Mouse (Mus musculus) erythroblast, embryonic 14.5 days (primary cell): ENCODE results near the gene Crtc3. TPM values are rescaled to one million over a fixed set of nuclear protein-coding genes. Genes with fewer than 3 reads are reported as not detected.

Experiments
- H3K27me3 ChIP-seq: 2 replicates; pipeline ENCODE4 v1.6.1; 2012; ENCODE audit warnings: inconsistent platforms; ENCODE audit not compliant: control insufficient read depth
- H3K36me3 ChIP-seq: 2 replicates; pipeline ENCODE4 v1.6.1; 2012; ENCODE audit warnings: mild to moderate bottlenecking, inconsistent platforms; ENCODE audit not compliant: control insufficient read depth
- H3K4me1 ChIP-seq: 2 replicates; pipeline ENCODE4 v1.6.1; 2012; ENCODE audit warnings: inconsistent platforms; ENCODE audit not compliant: control insufficient read depth
- H3K4me3 ChIP-seq: replicated peaks from 2 replicates; pipeline ENCODE3; 2012; ENCODE audit warnings: moderate library complexity, mild to moderate bottlenecking, inconsistent platforms
- H3K9me3 ChIP-seq: 2 replicates; pipeline ENCODE4 v1.6.1; 2012; ENCODE audit warnings: low read length, inconsistent platforms, mixed read lengths; ENCODE audit not compliant: control insufficient read depth
- GATA1 ChIP-seq: IDR thresholded peaks from 2 replicates; pipeline ENCODE4 v1.6.1; 2012; ENCODE audit warnings: low read length, inconsistent platforms, mixed read lengths
- TAL1 ChIP-seq: IDR thresholded peaks from 3 replicates; pipeline ENCODE4 v1.6.1; 2012; ENCODE audit warnings: low read length, inconsistent platforms, mixed read lengths
- polyA plus RNA-seq: library from polyadenylated mRNA; stranded (reverse); fragments of >175 nt; gene quantifications from 2 replicates; pipeline ENCODE4 v1.2.3, GENCODE M21; 2012

The Crtc3 gene
- polyA plus RNA-seq, 1 experiment = 0.78 TPM

GRCm38 (mm10) chr7:80711496-80711895 is 22.8 kb upstream of the Crtc3 start:
- Histone ChIP-seq H3K4me1 (peaks cover 15% of the 10 kb centered on the region), H3K36me3 (peaks cover 6% of the 10 kb centered on the region), H3K27me3 (no peaks in the 10 kb centered on the region), H3K9me3 (no peaks in the 10 kb centered on the region), H3K4me3 (no peak overlapping the region)
- TF ChIP-seq GATA1 (no peak), TAL1 (no peak)

DNA sequence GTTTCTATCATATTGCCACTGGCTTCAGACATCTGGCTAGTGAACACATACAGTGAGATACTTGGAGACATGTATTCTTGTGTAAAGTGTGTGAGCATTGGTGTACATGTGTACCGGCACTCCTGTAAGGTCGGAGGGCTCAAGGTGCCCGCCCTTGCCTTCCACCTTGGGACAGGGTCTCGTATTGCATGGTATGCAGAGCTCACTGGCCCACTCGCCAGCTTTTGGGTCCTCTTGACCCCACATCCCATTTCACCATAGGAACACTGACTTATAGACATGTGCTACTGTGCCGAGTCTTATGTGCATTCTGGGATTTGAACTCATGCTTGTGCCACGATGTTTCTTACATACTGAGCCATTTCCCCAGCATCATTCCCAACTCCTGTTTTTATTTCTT is 21.7 kb upstream of the Crtc3 start:
- peaks cover 2% of the 10 kb centered on the region for H3K36me3 ChIP-seq
- no peaks in the 10 kb centered on the region for H3K27me3 ChIP-seq
- H3K4me3 ChIP-seq = no peak overlapping the region
- peaks cover 5% of the 10 kb centered on the region for H3K4me1 ChIP-seq
- H3K9me3 ChIP-seq = no peaks in the 10 kb centered on the region
- TF ChIP-seq TAL1 = no peak
- no peak for TF ChIP-seq GATA1

DNA sequence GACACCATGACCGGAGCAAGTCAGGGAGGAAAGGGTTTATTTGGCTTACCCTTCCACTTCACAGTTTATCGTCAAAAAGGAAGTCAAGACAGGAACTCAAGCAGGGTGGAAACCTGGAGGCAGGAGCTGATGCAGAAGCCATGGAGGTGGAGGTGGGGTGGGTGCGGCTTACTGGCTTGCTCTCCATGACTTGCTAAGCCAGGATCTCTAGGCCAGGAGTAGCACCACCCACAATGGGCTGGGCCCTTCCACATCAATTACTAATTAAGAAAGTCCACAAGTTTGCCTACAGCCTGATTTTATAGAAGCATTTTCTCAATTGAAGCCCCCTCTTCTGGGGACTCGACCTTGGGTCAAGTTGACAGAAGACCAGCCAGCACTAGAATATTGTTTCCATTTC is 15.4 kb upstream of the Crtc3 start:
- Histone ChIP-seq H3K9me3 (no peaks in the 10 kb centered on the region), H3K4me1 (peaks cover 40% of the 10 kb centered on the region), H3K27me3 (no peaks in the 10 kb centered on the region), H3K36me3 (no peaks in the 10 kb centered on the region), H3K4me3 (no peak overlapping the region)
- TF ChIP-seq GATA1 (no peak), TAL1 (no peak)

GRCm38 (mm10) chr7:80702510-80702909 is 13.8 kb upstream of the Crtc3 start:
- Histone ChIP-seq H3K9me3 (no peaks in the 10 kb centered on the region), H3K4me3 (peak overlapping the region; percentile 33)

GRCm38 (mm10) chr7:80699709-80700108 is 11.0 kb upstream of the Crtc3 start:
- peaks cover 62% of the 10 kb centered on the region for H3K4me1 ChIP-seq

More at GRCm38 (mm10) chr7:80702510-80702909, 13.8 kb upstream of the Crtc3 start:
- no peaks in the 10 kb centered on the region for H3K36me3 ChIP-seq
- no peaks in the 10 kb centered on the region for H3K27me3 ChIP-seq
- TF ChIP-seq GATA1 (peak; percentile 68), TAL1 (peak; percentile 88)
- H3K4me1 ChIP-seq = peaks cover 46% of the 10 kb centered on the region

GRCm38 (mm10) chr7:80698940-80699339 is 10.3 kb upstream of the Crtc3 start:
- H3K9me3 ChIP-seq = no peaks in the 10 kb centered on the region
- peaks cover 54% of the 10 kb centered on the region for H3K4me1 ChIP-seq
- no peaks in the 10 kb centered on the region for H3K36me3 ChIP-seq
- H3K27me3 ChIP-seq = no peaks in the 10 kb centered on the region
- no peak for TF ChIP-seq GATA1
- no peak for TF ChIP-seq TAL1
- H3K4me3 ChIP-seq = no peak overlapping the region

More at GRCm38 (mm10) chr7:80699709-80700108, 11.0 kb upstream of the Crtc3 start:
- no peak for TF ChIP-seq TAL1
- no peak for TF ChIP-seq GATA1
- no peak overlapping the region for H3K4me3 ChIP-seq
- no peaks in the 10 kb centered on the region for H3K36me3 ChIP-seq
- no peaks in the 10 kb centered on the region for H3K9me3 ChIP-seq
- no peaks in the 10 kb centered on the region for H3K27me3 ChIP-seq

DNA sequence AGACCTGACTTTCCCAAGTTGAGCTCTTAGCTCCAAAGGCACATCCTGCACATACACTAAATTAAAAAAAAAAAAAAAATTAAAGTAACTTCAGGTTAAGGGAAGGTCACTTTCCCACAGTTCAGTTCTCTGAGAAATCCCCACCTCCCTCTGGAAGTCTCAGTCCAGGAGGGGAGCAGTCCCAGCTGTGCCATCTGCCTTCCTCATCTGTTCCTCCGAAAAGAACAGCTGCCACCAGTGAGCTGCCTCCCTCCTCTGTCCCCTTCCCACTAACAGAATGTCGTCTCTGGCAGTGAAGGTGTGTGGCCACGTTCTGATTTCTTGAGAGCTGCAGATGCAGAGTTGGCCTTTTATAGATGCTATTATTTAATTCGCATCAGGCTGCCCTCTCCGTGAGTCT is 9.2 kb upstream of the Crtc3 start:
- peaks cover 43% of the 10 kb centered on the region for H3K4me1 ChIP-seq
- H3K27me3 ChIP-seq = no peaks in the 10 kb centered on the region
- TF ChIP-seq TAL1 (no peak), GATA1 (no peak)
- no peak overlapping the region for H3K4me3 ChIP-seq
- no peaks in the 10 kb centered on the region for H3K36me3 ChIP-seq
- no peaks in the 10 kb centered on the region for H3K9me3 ChIP-seq

- H3K9me3 ChIP-seq = no peaks in the 10 kb centered on the region
- no peak for TF ChIP-seq GATA1
- no peak for TF ChIP-seq TAL1
- H3K4me1 ChIP-seq = peaks cover 34% of the 10 kb centered on the region
- H3K4me3 ChIP-seq = no peak overlapping the region
- no peaks in the 10 kb centered on the region for H3K27me3 ChIP-seq
- no peaks in the 10 kb centered on the region for H3K36me3 ChIP-seq
These were observed 8.2 kb upstream of the Crtc3 start for GRCm38 (mm10) chr7:80696903-80697302.

GRCm38 (mm10) chr7:80696334-80696733 is 7.7 kb upstream of the Crtc3 start:
- Histone ChIP-seq H3K4me1 (peaks cover 30% of the 10 kb centered on the region), H3K27me3 (no peaks in the 10 kb centered on the region)
- no peak for TF ChIP-seq GATA1
- no peak for TF ChIP-seq TAL1

DNA sequence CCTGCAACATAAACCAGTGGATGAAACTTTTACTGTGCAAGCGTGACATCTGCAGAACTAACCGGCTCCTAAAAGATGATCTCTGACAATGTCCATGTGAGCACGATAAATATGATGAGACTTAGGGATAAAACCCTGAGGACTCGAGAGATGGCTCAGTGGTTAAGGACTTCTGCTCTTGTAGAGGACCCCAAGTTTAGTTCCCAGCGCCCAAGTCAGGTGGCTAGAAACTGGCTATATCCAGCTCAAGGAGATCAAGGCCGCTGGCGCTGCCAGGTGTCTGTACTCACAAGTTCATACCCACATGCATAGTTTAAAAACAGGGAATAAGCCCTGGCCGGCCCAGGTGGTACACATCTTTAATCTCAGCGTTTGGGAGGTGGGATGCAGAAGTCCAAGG is 3.8 kb upstream of the Crtc3 start:
- Histone ChIP-seq H3K4me1 (peaks cover 37% of the 10 kb centered on the region), H3K4me3 (no peak overlapping the region), H3K27me3 (peaks cover 6% of the 10 kb centered on the region), H3K9me3 (no peaks in the 10 kb centered on the region), H3K36me3 (no peaks in the 10 kb centered on the region)
- no peak for TF ChIP-seq TAL1
- TF ChIP-seq GATA1 = no peak

More at GRCm38 (mm10) chr7:80696334-80696733, 7.7 kb upstream of the Crtc3 start:
- no peaks in the 10 kb centered on the region for H3K9me3 ChIP-seq
- H3K36me3 ChIP-seq = no peaks in the 10 kb centered on the region
- H3K4me3 ChIP-seq = no peak overlapping the region
